Mouse (Mus musculus) bone marrow, adult 2 months (tissue): ENCODE results near the gene Fxyd3.

ENCODE experiments used
- CTCF ChIP-seq: fragments of 200-500 bp; IDR thresholded peaks from 2 replicates; pipeline ENCODE4 v1.5.1; 2011; ENCODE audit warnings: low read length, control low read depth; ENCODE audit not compliant: control insufficient read depth, insufficient read depth
- POLR2A ChIP-seq: fragments of 200-500 bp; IDR thresholded peaks from 2 replicates; pipeline ENCODE4 v1.6.1; 2011; ENCODE audit warnings: low read depth, mild to moderate bottlenecking, control low read depth, low read length, borderline replicate concordance; ENCODE audit not compliant: control insufficient read depth

- TF ChIP-seq CTCF: no peak
- peak; percentile 67; the same call in 1 of the 2 replicates for TF ChIP-seq POLR2A
Measured at GRCm38 (mm10) chr7:31041662-31042315, 34.7 kb downstream of the Fxyd3 start.
